ENCODE assay signal across 8 mouse cellular contexts in genomic region chr15:83740676-83741422, GRCm38 (mm10). TPM values are rescaled to one million over a fixed set of nuclear protein-coding genes. Genes with fewer than 3 reads are reported as not detected.
DNase-seq lines count a peak whose midpoint lies in the region; ATAC-seq and TF ChIP-seq lines count a peak whose summit lies in the region.
"Had no signal": no experiment of that assay in that cellular context is flagged by ENCODE, and none has a peak within 500 bp of the region (broad histone marks: within the 10 kb centered on the region; RNA-seq: fewer than 3 reads in every experiment).

No protein-coding gene starts in this region.

- peaks cover 36% of the 10 kb centered on the region for H3K4me1 ChIP-seq in midbrain, embryonic 10.5 days
- H3K4me1 ChIP-seq in midbrain, embryonic 16.5 days (ENCODE audit: control insufficient read depth, insufficient read depth, low read length): no peaks in the 10 kb centered on the region
- H3K4me1 ChIP-seq in limb, embryonic 12.5 days (replicated peaks): peaks cover 39% of the 10 kb centered on the region
- no peaks in the 10 kb centered on the region for H3K4me1 ChIP-seq in stomach, postnatal 0 days (replicated peaks; ENCODE audit: control insufficient read depth, insufficient read depth)

- no peak for TF ChIP-seq CTCF in stomach, postnatal 0 days (IDR thresholded peaks at IDR 0.05; ENCODE audit: low read depth)

- H3K9me3 ChIP-seq in midbrain, embryonic 10.5 days (replicated peaks): no peaks in the 10 kb centered on the region
- no peaks in the 10 kb centered on the region for H3K9me3 ChIP-seq in midbrain, embryonic 16.5 days (replicated peaks; ENCODE audit: control insufficient read depth, low read length, poor library complexity, severe bottlenecking)
- no peaks in the 10 kb centered on the region for H3K9me3 ChIP-seq in limb, embryonic 12.5 days
- H3K9me3 ChIP-seq in stomach, postnatal 0 days (ENCODE audit: control insufficient read depth, low read length): no peaks in the 10 kb centered on the region

- H3K27me3 ChIP-seq in midbrain, embryonic 10.5 days (ENCODE audit: low read depth, poor library complexity, severe bottlenecking): peaks cover 48% of the 10 kb centered on the region
- peaks cover 2% of the 10 kb centered on the region; the same call in 1 of the 2 replicates for H3K27me3 ChIP-seq in midbrain, embryonic 16.5 days (ENCODE audit: control insufficient read depth, insufficient read depth, low read depth, low read length)
- peaks cover 12% of the 10 kb centered on the region; the same call in 1 of the 2 replicates for H3K27me3 ChIP-seq in limb, embryonic 12.5 days
- no peaks in the 10 kb centered on the region for H3K27me3 ChIP-seq in stomach, postnatal 0 days (ENCODE audit: control insufficient read depth, insufficient read depth, low read length)

- H3K4me2 ChIP-seq in midbrain, embryonic 16.5 days (ENCODE audit: low read length): no peak overlapping the region
- H3K4me2 ChIP-seq in limb, embryonic 12.5 days: peak overlapping the region; percentile 41
- peak overlapping the region; percentile 6; the same call in 1 of the 2 replicates for H3K4me2 ChIP-seq in stomach, postnatal 0 days (replicated peaks; ENCODE audit: low read depth)

- no peak for TF ChIP-seq EP300 in stomach, postnatal 0 days (optimal IDR thresholded peaks at IDR 0.05)

- DNase-seq in midbrain, embryonic 10.5 days (ENCODE audit: low spot score): peak; percentile 56
- DNase-seq in forelimb bud, embryonic 11.5 days (ENCODE audit: low read depth, low spot score): peak; percentile 82
- no peak for DNase-seq in stomach, postnatal 0 days (ENCODE audit: low spot score)
- DNase-seq in gastrocnemius, postnatal 25 days: no peak
- DNase-seq: cerebellum, postnatal 36 days had no signal

- no peak for ATAC-seq in midbrain, embryonic 16.5 days
- ATAC-seq in limb, embryonic 12.5 days (ENCODE audit: insufficient number of reproducible peaks, insufficient read depth, low FRiP score, low TSS enrichment, low read depth): peak; percentile 85; the same call in 1 of the 2 replicates
- ATAC-seq in stomach, postnatal 0 days (ENCODE audit: low FRiP score, low TSS enrichment): no peak
- no peak for ATAC-seq in megakaryocyte progenitor cell, adult 5-6 weeks (replicated peaks; ENCODE audit: poor library complexity)

- peak overlapping the region; percentile 62 for H3K27ac ChIP-seq in midbrain, embryonic 10.5 days (replicated peaks)
- H3K27ac ChIP-seq in midbrain, embryonic 16.5 days (ENCODE audit: low read length): no peak overlapping the region
- peak overlapping the region; percentile 82 for H3K27ac ChIP-seq in limb, embryonic 12.5 days
- H3K27ac ChIP-seq in stomach, postnatal 0 days (replicated peaks): no peak overlapping the region

- no peaks in the 10 kb centered on the region for H3K36me3 ChIP-seq in midbrain, embryonic 10.5 days
- no peaks in the 10 kb centered on the region for H3K36me3 ChIP-seq in midbrain, embryonic 16.5 days (ENCODE audit: control insufficient read depth, insufficient read depth, low read length)
- no peaks in the 10 kb centered on the region for H3K36me3 ChIP-seq in limb, embryonic 12.5 days
- no peaks in the 10 kb centered on the region for H3K36me3 ChIP-seq in stomach, postnatal 0 days (ENCODE audit: control insufficient read depth, insufficient read depth, low read length)

- H3K9ac ChIP-seq in midbrain, embryonic 16.5 days (ENCODE audit: low read depth, low read length): no peak overlapping the region
- H3K9ac ChIP-seq in limb, embryonic 12.5 days (replicated peaks): no peak overlapping the region
- H3K9ac ChIP-seq in stomach, postnatal 0 days (ENCODE audit: low read length): no peak overlapping the region

- H3K4me3 ChIP-seq in midbrain, embryonic 10.5 days: 0 out of 2 replicates have a peak overlapping the region, but pooled peaks have one; percentile 16
- no peak overlapping the region for H3K4me3 ChIP-seq in midbrain, embryonic 16.5 days (ENCODE audit: low read depth, low read length)
- H3K4me3 ChIP-seq in limb, embryonic 12.5 days (replicated peaks): no peak overlapping the region
- no peak overlapping the region for H3K4me3 ChIP-seq in stomach, postnatal 0 days (ENCODE audit: low read depth, low read length)

- 29% methylated on average over 21 of the region's 21 CpGs for WGBS in midbrain, embryonic 10.5 days
- 21% methylated on average over 21 of the region's 21 CpGs for WGBS in midbrain, embryonic 16.5 days
- 9% methylated on average over 21 of the region's 21 CpGs for WGBS in limb, embryonic 12.5 days
- WGBS in stomach, postnatal 0 days: 21% methylated on average over 21 of the region's 21 CpGs

RNA-seq across cellular contexts. Expression of gene Scube1, which starts 16.0 kb away (rescaled TPM):
- polyA plus RNA-seq in midbrain, embryonic 10.5 days (2016; fragmentation: Nextera tagmentation; extraction: Ambion mirVana): 64.4 and 74.8 TPM in 2 replicates
- 8.7 and 12.2 TPM in 2 replicates for polyA plus RNA-seq in midbrain, embryonic 16.5 days (2015; fragmentation: Nextera tagmentation; extraction: Ambion mirVana)
- polyA plus RNA-seq in limb, embryonic 12.5 days (2016; fragmentation: Nextera tagmentation; extraction: Ambion mirVana): 33.6 and 36.7 TPM in 2 replicates
- 5.0 and 5.5 TPM in 2 replicates for polyA plus RNA-seq in stomach, postnatal 0 days (2015; fragmentation: Nextera tagmentation; extraction: Ambion mirVana)
- not detected in 2 replicates for total RNA-seq in megakaryocyte progenitor cell, adult 5-6 weeks (2015)
- not detected in 2 replicates for total RNA-seq in megakaryocyte progenitor cell, adult 5-6 weeks (2017)
- under 1 TPM; 0.32 to 0.67 TPM for total RNA-seq in gastrocnemius, postnatal 25 days (2021)

RNA-seq across cellular contexts. Expression of gene Mpped1, which starts 38.4 kb away (rescaled TPM):
- 8.4 and 10.7 TPM in 2 replicates for polyA plus RNA-seq in midbrain, embryonic 10.5 days (2016; fragmentation: Nextera tagmentation; extraction: Ambion mirVana)
- polyA plus RNA-seq in midbrain, embryonic 16.5 days (2015; fragmentation: Nextera tagmentation; extraction: Ambion mirVana): 19.8 and 27.8 TPM in 2 replicates
- polyA plus RNA-seq in limb, embryonic 12.5 days (2016; fragmentation: Nextera tagmentation; extraction: Ambion mirVana): 8.0 and 8.4 TPM in 2 replicates
- polyA plus RNA-seq in stomach, postnatal 0 days (2015; fragmentation: Nextera tagmentation; extraction: Ambion mirVana): 0.08 and 0.10 TPM in 2 replicates
- total RNA-seq in megakaryocyte progenitor cell, adult 5-6 weeks (2015): not detected in 2 replicates
- not detected in 2 replicates for total RNA-seq in megakaryocyte progenitor cell, adult 5-6 weeks (2017)
- not detected for total RNA-seq in gastrocnemius, postnatal 25 days (2021)

Comparison
In these comparisons a context has a peak if more than half of its experiments do, and no peak if none do; other contexts are left out.
1. H3K27ac ChIP-seq: peak in midbrain, embryonic 10.5 days (single experiment) and limb, embryonic 12.5 days (single experiment); none in midbrain, embryonic 16.5 days (single experiment) and stomach, postnatal 0 days (single experiment).
2. DNase-seq: peak in midbrain, embryonic 10.5 days (single experiment) and forelimb bud, embryonic 11.5 days (single experiment); none in stomach, postnatal 0 days (single experiment) and gastrocnemius, postnatal 25 days (single experiment).